Mouse (Mus musculus): ENCODE data around the gene Crb2. TPM values are rescaled to one million over a fixed set of nuclear protein-coding genes. Genes with fewer than 3 reads are reported as not detected.
A peak's percentile ranks its signal among the peaks of the same experiment; 100 is the strongest.

Gene Crb2
- total and polyA plus RNA-seq, 3 experiments: not detected

- DNase-seq (ENCODE audit: low read depth, low spot score): peak; percentile 77
- Histone ChIP-seq H3K4me1 (ENCODE audit: control insufficient read depth in 1 of 2, insufficient read depth in 2 of 2, low read length in 2 of 2) (no peaks in the 10 kb centered on the region), H3K27me3 (ENCODE audit: control insufficient read depth in 1 of 2, insufficient read depth in 2 of 2, low read length in 2 of 2) (no peaks in the 10 kb centered on the region), H3K27ac (ENCODE audit: control insufficient read depth, low read depth, low read length) (no peak overlapping the region), H3K9ac (ENCODE audit: control insufficient read depth, low read depth, low read length, poor library complexity, severe bottlenecking) (no peak overlapping the region), H3K79me2 (ENCODE audit: control insufficient read depth, insufficient read depth, low read length, poor library complexity) (no peaks in the 10 kb centered on the region), H3K4me3 (ENCODE audit: control insufficient read depth in 1 of 2, insufficient read depth in 1 of 2, low read depth in 2 of 2, low read length in 2 of 2) (no peak overlapping the region), H3K9me3 (replicated peaks; ENCODE audit: insufficient read depth, low read length) (no peaks in the 10 kb centered on the region), H3K36me3 (ENCODE audit: control insufficient read depth in 1 of 2, insufficient read depth in 2 of 2, low read length in 2 of 2) (no peaks in the 10 kb centered on the region)
- no peak for TF ChIP-seq POLR2A (IDR thresholded peaks at IDR 0.05; ENCODE audit: control insufficient read depth in 1 of 2, insufficient read depth in 1 of 2, low read depth in 1 of 2, low read length in 2 of 2, poor library complexity in 1 of 2)
- TF ChIP-seq UBTF (IDR thresholded peaks at IDR 0.05; ENCODE audit: borderline replicate concordance, insufficient read depth, low read depth, low read length): no peak
- no peak for TF ChIP-seq POLR2AphosphoS2 (IDR thresholded peaks at IDR 0.05; ENCODE audit: low read length)
- TF ChIP-seq TCF12 (IDR thresholded peaks at IDR 0.05; ENCODE audit: low read depth, low read length): no peak
- TF ChIP-seq MAX (IDR thresholded peaks at IDR 0.05; ENCODE audit: low read length): 0 out of 2 replicates have a peak, but pooled peaks have one; percentile 47
- TF ChIP-seq SMC3 (IDR thresholded peaks at IDR 0.05; ENCODE audit: low read depth, low read length): peak; percentile 67
- 0 out of 2 replicates have a peak, but pooled peaks have one; percentile 42 for TF ChIP-seq ELF1 (IDR thresholded peaks at IDR 0.05; ENCODE audit: low read depth, low read length)
- TF ChIP-seq MXI1 (IDR thresholded peaks at IDR 0.05; ENCODE audit: low read depth, low read length): no peak
- no peak for TF ChIP-seq SIN3A (IDR thresholded peaks at IDR 0.05; ENCODE audit: low read length)
- peak; percentile 49 for TF ChIP-seq ZC3H11A (IDR thresholded peaks at IDR 0.05; ENCODE audit: low read depth, low read length)
- TF ChIP-seq TBP (IDR thresholded peaks at IDR 0.05; ENCODE audit: low read depth, low read length): no peak
- TF ChIP-seq MYB (IDR thresholded peaks at IDR 0.05; ENCODE audit: low read depth, low read length): no peak
- TF ChIP-seq HCFC1 (IDR thresholded peaks at IDR 0.05; ENCODE audit: low read depth, low read length): no peak
- TF ChIP-seq ETS1 (IDR thresholded peaks at IDR 0.05; ENCODE audit: low read depth, low read length): no peak
- TF ChIP-seq CTCF (IDR thresholded peaks at IDR 0.05 in 2 of 3, conservative IDR thresholded peaks at IDR 0.05 in 1 of 3; ENCODE audit: control insufficient read depth in 1 of 3, insufficient read depth in 1 of 3, low read depth in 2 of 3, low read length in 3 of 3, poor library complexity in 1 of 3, severe bottlenecking in 1 of 3): peak; percentile 86 to 92 (median 88)
- TF ChIP-seq NELFE (IDR thresholded peaks at IDR 0.05; ENCODE audit: low read depth, low read length): no peak
- TF ChIP-seq NRF1 (IDR thresholded peaks at IDR 0.05; ENCODE audit: insufficient read depth, low read depth, low read length, poor library complexity, severe bottlenecking): no peak
- TF ChIP-seq JUND (IDR thresholded peaks at IDR 0.05; ENCODE audit: low read depth, low read length): no peak
- no peak for TF ChIP-seq KAT2A (conservative IDR thresholded peaks at IDR 0.05; ENCODE audit: low read depth, low read length)
- peak; percentile 83 for TF ChIP-seq RAD21 (IDR thresholded peaks at IDR 0.05; ENCODE audit: low read depth, low read length)
- no peak for TF ChIP-seq ZKSCAN1 (IDR thresholded peaks at IDR 0.05; ENCODE audit: low read depth, low read length)
- TF ChIP-seq POLR2AphosphoS5 (IDR thresholded peaks at IDR 0.05; ENCODE audit: borderline replicate concordance, low read depth, low read length): no peak
- TF ChIP-seq GATA1 (IDR thresholded peaks at IDR 0.05; ENCODE audit: low read depth, low read length): no peak
- TF ChIP-seq MYC (IDR thresholded peaks at IDR 0.05; ENCODE audit: low read depth, low read length): peak; percentile 89
- TF ChIP-seq BHLHE40 (IDR thresholded peaks at IDR 0.05; ENCODE audit: borderline replicate concordance, low read depth, low read length): no peak
Observed at GRCm38 (mm10) chr2:37802610-37803212, 26.7 kb downstream of the Crb2 start.
